Mouse (Mus musculus) MEL-GATA-1-ER (cell line): ENCODE data around the gene Cdcp2.

ENCODE experiments used
- DNase-seq: peaks from one replicate; pipeline ENCODE4 v3.0.0-alpha.2; 2012; ENCODE audit warnings: low read depth; ENCODE audit errors: extremely low read depth

The Cdcp2 gene

DNA sequence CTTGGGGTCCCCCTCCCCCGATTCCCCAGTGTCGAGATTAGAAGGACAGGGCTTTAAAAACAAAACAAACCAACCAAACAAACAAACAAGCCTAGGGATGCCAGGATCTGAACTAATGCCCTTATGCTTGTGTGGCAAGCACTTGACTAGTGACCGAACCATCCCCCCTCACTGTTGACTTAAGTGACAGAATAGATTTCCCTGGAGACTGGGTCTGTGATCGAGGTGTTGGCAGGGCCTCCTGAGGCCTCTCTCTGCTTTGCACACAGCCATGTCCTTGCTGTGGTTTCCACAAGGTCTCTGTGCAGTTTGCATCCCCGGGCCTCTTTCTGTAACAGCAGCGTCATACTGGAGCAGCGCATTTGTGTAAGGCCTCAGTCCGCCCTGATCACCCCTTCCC, 32.7 kb downstream of the Cdcp2 start:
- no peak for DNase-seq

DNA sequence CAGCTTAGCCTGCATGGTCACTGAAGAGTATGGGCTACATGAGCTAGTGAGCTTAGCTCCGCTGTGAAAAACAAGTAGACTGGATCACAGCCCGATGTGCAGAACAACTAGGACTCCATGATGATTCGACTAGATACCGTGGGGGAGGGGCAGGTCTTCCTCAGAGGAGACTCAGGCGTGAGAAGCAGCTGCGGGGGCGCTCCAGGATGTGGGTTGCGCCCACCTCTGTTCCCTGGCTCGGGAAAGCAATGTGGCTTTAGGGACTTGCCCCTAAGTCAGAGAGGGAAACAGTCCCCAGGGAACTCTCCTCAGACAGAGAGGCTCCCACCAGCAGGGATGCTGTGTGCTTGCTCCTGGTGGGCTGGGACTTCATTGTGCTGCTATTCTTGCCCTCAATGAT, 33.8 kb downstream of the Cdcp2 start:
- no peak for DNase-seq

DNA sequence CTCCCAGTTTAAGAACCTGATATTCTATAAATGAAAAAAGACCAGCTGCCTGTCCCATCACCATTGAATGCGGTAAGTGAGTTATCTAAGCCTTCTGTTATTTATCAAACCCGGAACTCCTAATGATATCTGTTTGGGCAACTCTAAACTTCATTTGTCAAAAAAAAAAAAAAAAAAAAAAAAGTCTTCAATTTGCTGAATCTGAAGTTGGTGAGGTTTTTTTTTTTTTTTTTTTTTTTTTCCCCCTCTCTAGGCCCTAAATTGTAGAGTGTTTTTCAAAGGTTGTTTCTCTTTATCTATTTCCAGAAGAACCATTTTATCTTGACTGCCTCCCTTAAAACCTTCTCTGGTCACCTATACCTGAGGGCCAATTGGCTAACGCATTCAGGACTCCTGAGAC, 38.2 kb downstream of the Cdcp2 start:
- DNase-seq, result no peak

DNA sequence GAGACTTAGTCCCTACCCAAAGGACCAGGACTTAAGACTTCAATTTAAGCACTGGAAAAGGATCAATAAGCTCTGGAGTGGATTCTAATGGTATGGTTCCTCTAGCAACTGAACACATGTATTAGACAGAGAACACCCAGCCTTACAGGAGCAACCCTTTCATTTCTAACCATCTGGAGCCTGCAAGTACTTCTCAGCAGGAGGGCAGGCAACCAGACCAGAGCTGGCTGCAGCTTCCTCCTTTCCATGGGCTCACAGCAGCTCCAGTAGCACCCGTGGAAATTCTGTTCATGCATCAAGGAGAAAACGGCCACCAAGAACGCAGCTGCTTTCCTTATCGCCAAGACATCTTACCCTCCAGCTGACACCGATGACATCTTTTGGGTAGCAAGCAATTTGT, 39.0 kb downstream of the Cdcp2 start:
- no peak for DNase-seq

DNA sequence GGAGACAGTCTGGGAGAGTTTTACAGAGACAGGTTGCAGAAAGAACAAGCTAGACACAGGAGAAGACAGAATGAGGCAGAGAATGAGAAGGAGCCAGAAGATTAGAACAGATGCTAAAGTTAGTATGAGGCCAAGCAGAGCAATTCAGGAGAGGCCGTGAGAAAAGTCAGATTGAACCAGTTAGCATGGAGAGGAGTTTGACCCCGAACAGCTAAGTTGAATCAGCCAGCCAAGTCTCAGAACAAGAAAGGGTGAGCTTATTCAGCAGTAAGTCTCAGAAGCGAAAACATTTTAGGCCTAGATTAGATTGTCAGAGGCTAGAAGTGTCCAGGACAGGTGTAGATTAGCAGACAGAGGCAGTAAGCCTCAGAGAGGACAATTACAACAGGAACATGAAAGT, 39.8 kb downstream of the Cdcp2 start:
- DNase-seq, result no peak

DNA sequence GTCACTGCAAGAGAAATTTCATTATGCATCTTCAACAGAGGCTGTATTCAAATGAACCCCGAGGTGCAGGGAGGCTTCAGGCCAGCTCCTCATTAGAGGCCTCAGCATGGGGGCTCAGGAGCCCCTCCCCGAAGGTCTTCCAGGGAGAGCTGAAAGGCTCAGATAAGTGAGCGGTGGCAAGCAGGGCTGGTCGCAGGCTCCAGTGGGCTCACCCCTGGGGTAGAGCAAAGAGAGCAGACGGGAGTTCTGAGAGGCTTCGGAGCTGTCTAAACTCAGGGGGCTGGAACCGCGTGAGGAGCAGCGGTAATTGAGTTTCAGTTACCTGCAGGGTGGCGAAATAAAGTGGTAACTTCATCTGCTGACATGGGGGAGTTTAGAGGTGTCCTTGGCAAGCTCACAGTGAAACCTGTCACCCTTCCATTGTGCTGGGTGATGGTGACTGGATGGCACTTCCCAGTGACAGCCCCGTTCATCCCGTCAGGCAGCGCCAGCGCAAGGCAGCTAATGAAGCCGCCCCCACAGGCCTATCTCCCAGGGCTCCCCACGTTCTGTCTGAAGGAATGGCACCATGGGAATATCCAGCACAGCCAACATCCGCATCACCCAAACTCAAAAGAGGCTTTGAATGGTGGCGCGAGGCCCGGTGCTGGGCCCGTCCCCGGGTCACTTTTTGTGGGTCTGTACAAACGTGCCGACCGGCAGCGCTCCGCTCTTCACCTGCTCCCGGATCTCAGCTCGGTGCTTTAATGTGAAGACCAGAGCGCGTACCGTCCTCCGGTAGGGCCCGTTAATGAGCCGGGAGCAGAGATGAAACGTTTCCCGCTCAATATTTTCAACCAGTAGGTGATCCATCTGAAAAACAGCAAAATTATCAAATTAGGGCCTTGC, 42.5 kb downstream of the Cdcp2 start:
- no peak for DNase-seq

DNA sequence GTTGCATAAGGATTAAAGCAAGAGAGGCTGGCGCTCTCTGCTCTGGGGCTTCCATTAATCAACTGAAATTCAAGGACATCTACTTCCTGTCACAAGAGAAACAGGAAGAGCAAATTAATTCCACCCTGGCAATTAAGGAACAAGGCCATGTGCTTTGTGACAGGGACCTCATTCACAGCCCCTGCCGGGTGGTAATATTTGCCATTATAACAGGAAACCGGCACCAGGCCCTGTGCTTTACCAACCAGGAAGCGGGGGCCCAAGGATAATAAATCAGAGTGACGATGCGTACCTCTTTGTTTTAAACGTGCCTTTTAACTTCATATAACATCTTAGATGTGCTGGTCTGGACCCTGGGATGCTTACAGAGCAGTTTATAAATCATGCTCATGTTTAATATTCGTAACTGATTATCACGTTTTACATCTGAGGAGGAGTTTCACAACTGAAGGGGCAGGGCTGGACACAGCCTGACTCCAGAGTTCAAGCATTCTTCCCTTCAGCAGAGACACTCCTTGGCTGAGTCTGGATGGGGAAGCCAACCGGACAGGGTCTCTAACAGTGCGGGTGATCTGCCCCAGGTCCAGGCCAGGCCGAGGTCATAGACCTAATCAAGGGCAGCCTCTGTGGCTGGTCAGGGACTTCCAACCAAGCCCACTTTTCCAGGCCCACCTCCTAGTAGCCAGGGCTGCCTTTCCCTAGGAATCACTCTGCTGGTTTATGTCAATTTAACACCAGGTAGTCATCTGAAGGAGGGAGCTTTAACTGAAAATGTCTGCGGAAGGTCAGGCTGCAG, 43.3 kb downstream of the Cdcp2 start:
- DNase-seq, result no peak

DNA sequence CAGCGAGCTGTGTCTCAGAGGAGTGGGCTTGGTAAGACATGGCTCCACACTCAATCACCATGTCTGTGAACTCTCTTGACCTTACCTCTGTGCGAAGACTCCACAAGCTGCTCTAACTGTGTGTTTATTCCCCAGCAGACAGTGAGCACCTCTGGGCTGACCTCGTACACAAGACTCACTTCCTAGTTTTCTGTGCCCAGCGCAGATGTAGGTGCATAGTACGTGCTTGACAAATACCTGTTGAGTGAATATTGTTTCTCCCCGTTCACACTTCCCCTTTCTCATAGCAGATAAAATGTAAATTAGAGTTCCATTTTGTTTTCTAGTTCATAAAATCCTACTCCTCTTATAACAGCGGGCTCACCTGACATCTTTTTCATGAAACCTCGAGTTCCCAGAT, 46.8 kb downstream of the Cdcp2 start:
- no peak for DNase-seq

DNA sequence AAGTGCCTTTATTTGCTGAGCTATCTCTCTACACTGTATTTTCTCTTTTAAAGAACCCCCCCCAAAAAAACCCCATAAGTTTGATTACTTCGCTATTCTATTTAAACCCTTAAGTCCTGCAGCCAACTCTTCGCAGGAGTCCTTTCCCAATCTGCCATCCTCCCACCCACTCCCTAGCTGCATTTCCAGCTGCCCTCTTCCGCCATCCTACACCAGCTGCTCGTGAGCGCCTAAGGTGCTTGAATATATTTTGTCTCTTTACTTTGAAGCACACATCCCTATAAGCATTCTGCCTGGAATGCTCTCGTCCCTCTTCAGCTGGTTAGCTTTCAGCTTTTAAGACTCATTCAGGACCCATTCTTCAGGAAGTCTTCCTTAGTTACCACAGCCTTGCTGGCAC, 54.3 kb downstream of the Cdcp2 start:
- no peak for DNase-seq

DNA sequence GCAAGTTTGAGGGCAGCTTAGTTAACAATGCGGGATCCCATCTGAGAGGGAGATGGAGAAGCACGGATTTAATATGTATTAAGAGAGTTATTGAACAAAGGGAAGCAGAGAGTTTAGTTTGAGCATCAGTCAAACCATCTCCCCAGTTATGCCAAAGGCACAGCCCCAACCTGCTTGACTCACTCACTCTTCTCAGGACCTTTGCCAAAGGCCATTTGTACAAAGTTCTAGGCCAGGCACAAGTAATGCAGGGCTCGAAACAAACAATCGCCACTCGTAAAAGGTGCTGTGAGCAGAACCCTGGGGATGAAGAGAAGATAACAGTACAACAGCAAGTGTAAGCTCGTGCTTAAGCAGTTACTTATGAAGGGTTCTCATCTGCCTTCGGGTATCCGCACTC, 55.9 kb downstream of the Cdcp2 start:
- no peak for DNase-seq

DNA sequence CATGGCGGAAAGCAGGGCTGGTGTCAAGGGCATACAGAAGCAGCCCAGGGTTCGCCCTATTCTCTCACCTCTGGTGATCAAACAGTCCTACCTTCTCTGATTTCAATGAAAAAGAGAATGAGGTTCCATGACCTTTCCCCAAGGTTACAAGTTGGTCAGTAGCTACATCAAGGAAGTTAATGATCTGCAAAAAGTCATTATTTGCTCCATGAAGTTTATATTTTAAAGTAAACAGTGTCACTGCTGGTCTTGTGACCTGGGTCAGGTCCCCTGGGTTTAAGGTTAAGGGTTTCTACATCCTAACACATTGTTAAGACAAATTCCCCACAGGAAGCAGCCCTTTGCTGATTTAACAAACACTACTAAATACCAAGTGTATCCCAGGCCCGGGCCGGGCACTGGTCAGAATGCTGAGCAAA, 60.3 kb downstream of the Cdcp2 start:
- DNase-seq, result no peak

DNA sequence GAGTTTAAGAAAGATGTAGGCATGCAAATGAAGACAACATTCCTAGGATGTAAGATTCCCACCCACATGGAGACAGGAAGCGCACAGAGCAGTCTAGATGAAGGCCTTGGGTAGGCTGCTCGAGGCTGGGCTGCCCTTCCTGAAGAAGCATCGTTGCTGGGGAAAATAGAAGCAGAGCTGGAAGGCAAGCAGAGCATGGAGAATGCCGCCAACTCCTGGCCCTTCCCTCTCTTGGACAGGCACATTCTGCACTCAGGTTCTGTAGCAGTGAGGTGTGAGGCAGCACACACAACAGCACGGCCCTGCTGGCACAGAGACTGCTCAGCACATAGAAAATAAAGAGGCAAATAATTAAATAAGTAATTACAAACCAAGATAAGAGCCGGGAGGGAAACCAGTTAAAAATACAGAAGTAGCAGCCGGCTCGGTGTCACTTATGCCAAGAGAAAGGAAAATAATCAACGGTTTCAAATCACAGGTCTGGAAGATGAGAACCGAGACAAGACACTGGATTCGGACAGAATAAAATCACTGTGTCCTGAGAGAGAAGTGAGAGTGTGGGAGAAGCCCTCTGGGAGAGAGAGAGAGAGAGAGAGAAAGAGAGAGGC, 62.6 kb downstream of the Cdcp2 start:
- no peak for DNase-seq

DNA sequence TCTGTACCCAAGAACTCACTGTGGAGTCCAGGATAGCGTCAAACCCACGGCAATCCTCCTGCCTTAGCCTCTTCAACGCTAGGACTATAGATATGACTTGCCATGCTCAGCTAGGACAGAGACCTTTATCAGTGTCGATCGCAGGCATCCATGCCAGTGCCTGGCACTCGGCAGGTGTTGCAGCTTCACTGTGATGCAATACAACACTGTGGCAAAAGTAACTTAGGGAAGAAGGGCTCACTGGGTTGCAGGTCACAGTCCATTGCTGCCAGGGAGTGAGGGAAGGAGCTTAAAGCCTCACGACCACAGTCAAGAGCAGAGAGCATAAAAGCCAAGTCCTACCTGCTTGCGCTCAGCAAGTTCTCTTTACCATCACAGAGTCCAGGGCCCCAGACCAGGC, 63.5 kb downstream of the Cdcp2 start:
- DNase-seq, result no peak
